Mouse (Mus musculus): ENCODE data around the gene Suclg2. TPM values are rescaled to one million over a fixed set of nuclear protein-coding genes. Genes with fewer than 3 reads are reported as not detected.

Suclg2 gene
- polyA plus RNA-seq, 1 experiment from 2014 or later = 83.0 TPM

DNA sequence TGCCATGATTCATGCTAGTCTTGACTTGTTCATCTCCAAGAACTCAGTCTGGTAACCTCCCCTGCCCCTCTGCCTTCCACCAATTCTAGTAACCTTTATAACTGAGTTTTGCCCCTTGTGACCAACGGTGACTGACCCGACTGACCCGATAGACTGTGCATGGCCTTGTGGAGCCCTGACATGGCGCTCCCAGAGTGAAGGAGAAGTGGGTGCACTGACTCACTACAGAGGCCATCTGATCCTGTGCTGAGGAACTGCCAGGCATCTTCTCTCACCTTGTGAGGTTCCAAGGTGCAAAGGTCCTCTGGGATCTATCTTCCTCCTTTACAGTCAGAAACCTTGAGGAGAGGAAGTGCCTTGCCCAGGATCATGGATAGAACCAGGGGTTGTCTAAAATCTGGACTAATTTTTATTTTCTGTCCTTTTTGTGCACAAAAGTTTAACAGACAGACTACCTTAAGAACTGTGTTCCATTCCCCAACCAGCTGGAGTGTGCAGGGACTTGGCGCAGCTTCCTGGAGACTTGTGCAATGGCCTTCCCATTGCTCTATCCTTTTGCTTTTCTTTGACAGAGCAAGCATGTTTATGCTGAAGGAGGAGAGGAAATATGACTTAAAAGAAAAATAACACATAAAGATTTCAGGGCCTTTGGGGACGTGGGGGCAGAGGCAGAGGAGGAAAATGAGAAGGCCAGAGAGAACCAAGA lies 49.8 kb downstream of the Suclg2 start:
- Histone ChIP-seq H3K9ac (ENCODE audit: low read depth, low read length) (no peak overlapping the region), H3K27me3 (replicated peaks; ENCODE audit: control insufficient read depth, insufficient read depth, low read length) (no peaks in the 10 kb centered on the region), H3K4me3 (ENCODE audit: low read depth, low read length) (no peak overlapping the region), H3K36me3 (ENCODE audit: control insufficient read depth, insufficient read depth, low read length) (no peaks in the 10 kb centered on the region; the same call in 1 of the 2 replicates), H3K9me3 (ENCODE audit: control insufficient read depth, low read length) (no peaks in the 10 kb centered on the region), H3K27ac (ENCODE audit: low read depth, low read length) (no peak overlapping the region), H3K4me1 (replicated peaks; ENCODE audit: control insufficient read depth, insufficient read depth, low read length) (no peaks in the 10 kb centered on the region), H3K4me2 (no peak overlapping the region)
- ATAC-seq (replicated peaks; ENCODE audit: low FRiP score) = no peak
- DNase-seq (ENCODE audit: low spot score) = no peak
- WGBS = 94% methylated on average over 6 of the region's 6 CpGs

- no peak overlapping the region for H3K4me2 ChIP-seq
- H3K9ac ChIP-seq (ENCODE audit: low read depth, low read length) = no peak overlapping the region
- H3K4me3 ChIP-seq (ENCODE audit: low read depth, low read length) = no peak overlapping the region
- ATAC-seq (replicated peaks; ENCODE audit: low FRiP score) (no peak), DNase-seq (ENCODE audit: low spot score) (no peak)
- H3K9me3 ChIP-seq (ENCODE audit: control insufficient read depth, low read length) = no peaks in the 10 kb centered on the region
- no peak overlapping the region for H3K27ac ChIP-seq (ENCODE audit: low read depth, low read length)
- H3K4me1 ChIP-seq (replicated peaks; ENCODE audit: control insufficient read depth, insufficient read depth, low read length) = no peaks in the 10 kb centered on the region
- no peaks in the 10 kb centered on the region; the same call in 1 of the 2 replicates for H3K36me3 ChIP-seq (ENCODE audit: control insufficient read depth, insufficient read depth, low read length)
- 94% methylated on average over 8 of the region's 8 CpGs for WGBS
- no peaks in the 10 kb centered on the region for H3K27me3 ChIP-seq (replicated peaks; ENCODE audit: control insufficient read depth, insufficient read depth, low read length)
Measured at GRCm38 (mm10) chr6:95657671-95658070, 60.9 kb downstream of the Suclg2 start.

DNA sequence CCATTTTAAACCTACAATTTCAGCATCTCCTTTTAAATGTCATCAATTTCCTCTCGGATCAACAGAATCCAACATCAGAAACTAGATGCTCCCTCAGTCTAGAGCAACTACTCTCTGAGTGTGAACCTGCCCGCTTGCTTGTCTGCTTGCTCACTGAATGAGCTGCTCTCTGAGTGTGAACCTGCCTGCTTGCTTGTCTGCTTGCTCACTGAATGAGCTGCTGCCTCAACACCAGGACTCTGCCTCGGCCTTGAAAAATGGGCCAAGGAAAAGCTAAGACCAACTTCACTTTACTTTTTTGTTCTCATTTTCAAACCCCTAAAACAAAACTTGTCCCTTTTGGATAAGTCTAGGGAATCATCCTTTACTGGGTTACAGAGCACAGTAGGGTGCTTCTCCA lies 64.9 kb downstream of the Suclg2 start:
- no peaks in the 10 kb centered on the region; the same call in 1 of the 2 replicates for H3K36me3 ChIP-seq (ENCODE audit: control insufficient read depth, insufficient read depth, low read length)
- ATAC-seq (replicated peaks; ENCODE audit: low FRiP score) (no peak), DNase-seq (ENCODE audit: low spot score) (no peak)
- H3K4me3 ChIP-seq (ENCODE audit: low read depth, low read length) = no peak overlapping the region
- H3K9ac ChIP-seq (ENCODE audit: low read depth, low read length) = no peak overlapping the region
- no peaks in the 10 kb centered on the region for H3K9me3 ChIP-seq (ENCODE audit: control insufficient read depth, low read length)
- no peak overlapping the region for H3K27ac ChIP-seq (ENCODE audit: low read depth, low read length)
- no peak overlapping the region for H3K4me2 ChIP-seq
- H3K4me1 ChIP-seq (replicated peaks; ENCODE audit: control insufficient read depth, insufficient read depth, low read length) = no peaks in the 10 kb centered on the region
- WGBS = 87% methylated on average over 3 of the region's 3 CpGs
- no peaks in the 10 kb centered on the region for H3K27me3 ChIP-seq (replicated peaks; ENCODE audit: control insufficient read depth, insufficient read depth, low read length)

GRCm38 (mm10) chr6:95652774-95653173 lies 65.8 kb downstream of the Suclg2 start:
- DNase-seq (ENCODE audit: low spot score) (no peak), ATAC-seq (replicated peaks; ENCODE audit: low FRiP score) (no peak; the same call in 1 of the 2 replicates)
- whole genome bisulfite sequencing = 79% methylated on average over 6 of the region's 6 CpGs
- Histone ChIP-seq H3K27ac (ENCODE audit: low read depth, low read length) (no peak overlapping the region), H3K36me3 (ENCODE audit: control insufficient read depth, insufficient read depth, low read length) (no peaks in the 10 kb centered on the region; the same call in 1 of the 2 replicates), H3K9ac (ENCODE audit: low read depth, low read length) (no peak overlapping the region), H3K4me1 (replicated peaks; ENCODE audit: control insufficient read depth, insufficient read depth, low read length) (no peaks in the 10 kb centered on the region), H3K4me2 (no peak overlapping the region), H3K4me3 (ENCODE audit: low read depth, low read length) (no peak overlapping the region), H3K9me3 (ENCODE audit: control insufficient read depth, low read length) (no peaks in the 10 kb centered on the region), H3K27me3 (replicated peaks; ENCODE audit: control insufficient read depth, insufficient read depth, low read length) (no peaks in the 10 kb centered on the region)

GRCm38 (mm10) chr6:95651391-95651876 lies 67.2 kb downstream of the Suclg2 start:
- Histone ChIP-seq H3K4me3 (ENCODE audit: low read depth, low read length) (no peak overlapping the region), H3K27ac (ENCODE audit: low read depth, low read length) (no peak overlapping the region), H3K4me1 (replicated peaks; ENCODE audit: control insufficient read depth, insufficient read depth, low read length) (no peaks in the 10 kb centered on the region), H3K4me2 (no peak overlapping the region), H3K36me3 (ENCODE audit: control insufficient read depth, insufficient read depth, low read length) (no peaks in the 10 kb centered on the region; the same call in 1 of the 2 replicates), H3K9me3 (ENCODE audit: control insufficient read depth, low read length) (no peaks in the 10 kb centered on the region), H3K9ac (ENCODE audit: low read depth, low read length) (no peak overlapping the region), H3K27me3 (replicated peaks; ENCODE audit: control insufficient read depth, insufficient read depth, low read length) (no peaks in the 10 kb centered on the region)
- ATAC-seq (replicated peaks; ENCODE audit: low FRiP score) = no peak
- DNase-seq (ENCODE audit: low spot score) = no peak
- WGBS = 62% methylated on average over 6 of the region's 6 CpGs

GRCm38 (mm10) chr6:95650082-95650722 lies 68.4 kb downstream of the Suclg2 start:
- H3K27me3 ChIP-seq (replicated peaks; ENCODE audit: control insufficient read depth, insufficient read depth, low read length) = no peaks in the 10 kb centered on the region
- DNase-seq (ENCODE audit: low spot score) (no peak), ATAC-seq (replicated peaks; ENCODE audit: low FRiP score) (no peak)
- H3K4me3 ChIP-seq (ENCODE audit: low read depth, low read length) = no peak overlapping the region
- no peaks in the 10 kb centered on the region for H3K9me3 ChIP-seq (ENCODE audit: control insufficient read depth, low read length)
- no peak overlapping the region for H3K4me2 ChIP-seq
- no peak overlapping the region; the same call in 1 of the 2 replicates for H3K27ac ChIP-seq (ENCODE audit: low read depth, low read length)
- H3K36me3 ChIP-seq (ENCODE audit: control insufficient read depth, insufficient read depth, low read length) = no peaks in the 10 kb centered on the region; the same call in 1 of the 2 replicates
- no peak overlapping the region for H3K9ac ChIP-seq (ENCODE audit: low read depth, low read length)
- no peaks in the 10 kb centered on the region for H3K4me1 ChIP-seq (replicated peaks; ENCODE audit: control insufficient read depth, insufficient read depth, low read length)
- WGBS = 77% methylated on average over 13 of the region's 13 CpGs

DNA sequence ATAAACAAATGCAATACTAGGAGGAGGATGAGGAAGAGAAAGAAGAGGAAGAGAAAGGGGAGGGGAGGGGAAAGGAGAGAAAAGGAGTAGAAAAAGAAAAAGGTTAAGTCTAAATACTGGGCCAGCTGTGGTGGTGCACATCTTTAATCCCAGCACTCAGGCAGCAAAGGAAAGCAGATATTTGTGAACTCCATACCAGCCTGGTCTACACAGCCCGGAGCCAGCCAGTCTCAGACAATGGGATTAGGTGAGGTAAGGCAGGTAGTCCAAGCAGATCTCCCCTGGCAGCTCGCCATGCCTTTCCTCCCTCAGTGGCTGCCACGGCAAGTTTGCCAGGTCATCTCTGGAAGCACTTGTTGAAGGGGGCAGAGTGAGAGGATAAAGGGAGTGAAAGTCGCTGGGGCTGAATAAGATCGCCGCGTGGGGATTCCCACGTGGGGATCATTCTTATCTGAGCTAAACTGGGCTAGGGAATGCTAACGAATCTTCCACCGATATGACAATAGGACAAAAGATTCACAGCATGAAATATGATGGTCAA lies 69.4 kb downstream of the Suclg2 start:
- no peak overlapping the region for H3K4me2 ChIP-seq
- H3K4me3 ChIP-seq (ENCODE audit: low read depth, low read length) = no peak overlapping the region
- H3K27ac ChIP-seq (ENCODE audit: low read depth, low read length) = no peak overlapping the region
- no peaks in the 10 kb centered on the region for H3K27me3 ChIP-seq (replicated peaks; ENCODE audit: control insufficient read depth, insufficient read depth, low read length)
- no peaks in the 10 kb centered on the region for H3K9me3 ChIP-seq (ENCODE audit: control insufficient read depth, low read length)
- no peak for DNase-seq (ENCODE audit: low spot score)
- WGBS = 82% methylated on average over 10 of the region's 10 CpGs
- H3K9ac ChIP-seq (ENCODE audit: low read depth, low read length) = no peak overlapping the region
- no peak for ATAC-seq (replicated peaks; ENCODE audit: low FRiP score)
- no peaks in the 10 kb centered on the region for H3K4me1 ChIP-seq (replicated peaks; ENCODE audit: control insufficient read depth, insufficient read depth, low read length)
- H3K36me3 ChIP-seq (ENCODE audit: control insufficient read depth, insufficient read depth, low read length) = no peaks in the 10 kb centered on the region; the same call in 1 of the 2 replicates

DNA sequence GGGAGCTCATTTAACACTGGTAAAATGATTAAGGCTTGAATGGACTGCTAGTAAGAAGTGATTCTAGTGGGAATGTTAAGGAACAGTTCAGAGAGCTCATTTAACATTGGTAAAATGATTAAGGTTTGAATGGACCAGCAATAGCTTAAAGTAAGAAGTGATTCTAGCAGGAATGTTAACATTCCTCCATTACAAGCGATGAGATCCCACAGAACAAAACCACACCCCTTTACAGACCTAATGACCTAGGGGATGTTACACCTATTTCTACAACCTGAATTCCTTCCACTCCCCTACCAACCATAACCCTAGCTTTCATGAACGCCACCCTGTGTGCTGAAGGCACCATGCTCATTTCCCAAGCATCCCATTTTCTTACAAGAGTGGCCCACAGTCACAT lies 81.2 kb downstream of the Suclg2 start:
- Histone ChIP-seq H3K27ac (ENCODE audit: low read depth, low read length) (no peak overlapping the region), H3K4me1 (replicated peaks; ENCODE audit: control insufficient read depth, insufficient read depth, low read length) (no peaks in the 10 kb centered on the region), H3K27me3 (replicated peaks; ENCODE audit: control insufficient read depth, insufficient read depth, low read length) (no peaks in the 10 kb centered on the region), H3K36me3 (ENCODE audit: control insufficient read depth, insufficient read depth, low read length) (no peaks in the 10 kb centered on the region), H3K9me3 (ENCODE audit: control insufficient read depth, low read length) (no peaks in the 10 kb centered on the region), H3K4me3 (ENCODE audit: low read depth, low read length) (no peak overlapping the region), H3K4me2 (no peak overlapping the region), H3K9ac (ENCODE audit: low read depth, low read length) (no peak overlapping the region)
- no peak for DNase-seq (ENCODE audit: low spot score)
- WGBS = 90% methylated on average over 2 of the region's 2 CpGs
- ATAC-seq (replicated peaks; ENCODE audit: low FRiP score) = no peak
